Mouse (Mus musculus): ENCODE data around the gene Elp5. TPM values are rescaled to one million over a fixed set of nuclear protein-coding genes. Genes with fewer than 3 reads are reported as not detected.

Elp5 gene
- polyA plus RNA-seq, 1 experiment from 2014 or later: 154 TPM

DNA sequence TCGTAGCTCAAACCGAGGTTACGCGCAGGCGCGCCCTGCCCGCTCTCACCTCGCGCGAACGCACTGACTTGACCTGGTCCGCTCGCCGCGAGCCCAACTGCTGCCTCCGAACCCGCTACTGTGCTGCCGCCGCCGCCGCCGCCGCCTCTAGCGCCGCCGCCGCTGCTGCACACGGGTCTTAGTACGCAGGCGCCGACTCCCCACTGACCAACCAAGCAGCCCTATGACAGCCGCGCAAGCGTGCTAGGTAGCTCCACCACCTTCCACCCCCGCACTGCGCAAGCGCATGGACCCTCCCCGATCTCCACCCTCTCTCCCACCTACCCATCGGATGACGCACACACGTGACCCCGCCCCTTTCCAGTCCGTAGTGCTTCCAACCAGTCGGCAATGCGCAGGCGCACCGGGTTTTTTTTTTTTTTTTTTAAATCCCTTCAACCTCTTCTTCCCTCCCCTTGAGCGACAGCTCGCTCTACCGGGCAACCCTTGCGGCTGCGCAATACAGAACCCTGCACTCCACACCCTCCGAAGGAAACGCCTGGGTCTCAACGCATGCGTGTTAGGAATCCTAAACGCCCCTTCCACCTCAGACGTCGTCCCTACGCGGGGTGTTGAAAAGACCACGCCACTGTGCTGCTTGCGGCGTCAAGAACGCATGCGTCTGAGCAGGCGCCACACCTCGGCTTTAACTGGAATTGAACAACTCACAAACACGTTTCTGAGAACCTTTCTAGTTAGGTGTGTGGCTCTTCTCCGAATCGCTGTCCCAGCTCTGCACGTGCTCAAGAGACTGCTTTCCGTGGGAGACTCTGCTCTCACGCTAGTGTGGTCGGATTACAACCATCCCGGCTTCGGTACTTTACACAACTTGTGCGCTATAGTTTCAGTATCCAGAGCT is 61.0 kb downstream of the Elp5 start, which contains the start of gene Eif5a:
TSS of gene Eif5a (minus strand) at position 845 of the 898 bp plus-strand sequence.
- Histone ChIP-seq H3K9me3 (no peaks in the 10 kb centered on the region), H3K4me3 (peak within 1 kb of the TSS; percentile 89), H3K4me2 (peak within 1 kb of the TSS; percentile 98), H3K27me3 (no peaks in the 10 kb centered on the region), H3K27ac (peak within 1 kb of the TSS; percentile 95), H3K9ac (peak within 1 kb of the TSS; percentile 93), H3K36me3 (peaks cover 26% of the 10 kb centered on the region), H3K4me1 (replicated peaks) (peaks cover 28% of the 10 kb centered on the region)
- ATAC-seq (ENCODE audit: low FRiP score): peak; percentile 97
- WGBS: under 1% methylated on average over 78 of the region's 78 CpGs

GRCm38 (mm10) chr11:69920266-69921031 is 61.9 kb downstream of the Elp5 start:
- Histone ChIP-seq H3K27me3 (no peaks in the 10 kb centered on the region), H3K27ac (peak overlapping the region; percentile 95), H3K4me1 (replicated peaks) (peaks cover 36% of the 10 kb centered on the region), H3K4me2 (peak overlapping the region; percentile 98), H3K9ac (peak overlapping the region; percentile 93), H3K9me3 (no peaks in the 10 kb centered on the region), H3K36me3 (peaks cover 35% of the 10 kb centered on the region), H3K4me3 (peak overlapping the region; percentile 89)
- ATAC-seq (ENCODE audit: low FRiP score): peak; percentile 29
- WGBS: under 1% methylated on average over 51 of the region's 65 CpGs

- Histone ChIP-seq H3K9ac (peak overlapping the region; percentile 93), H3K4me1 (replicated peaks) (peaks cover 43% of the 10 kb centered on the region), H3K27ac (peak overlapping the region; percentile 95)
Observed at GRCm38 (mm10) chr11:69919661-69920265, 62.6 kb downstream of the Elp5 start.

GRCm38 (mm10) chr11:69919053-69919452 is 63.3 kb downstream of the Elp5 start:
- Histone ChIP-seq H3K36me3 (peaks cover 43% of the 10 kb centered on the region), H3K4me1 (replicated peaks) (peaks cover 49% of the 10 kb centered on the region), H3K4me3 (peak overlapping the region; percentile 89), H3K9me3 (no peaks in the 10 kb centered on the region), H3K27ac (no peak overlapping the region), H3K27me3 (no peaks in the 10 kb centered on the region), H3K9ac (peak overlapping the region; percentile 93), H3K4me2 (peak overlapping the region; percentile 98)
- no peak for ATAC-seq (ENCODE audit: low FRiP score)
- 87% methylated on average over 9 of the region's 9 CpGs for WGBS

More at GRCm38 (mm10) chr11:69919661-69920265, 62.6 kb downstream of the Elp5 start:
- Histone ChIP-seq H3K4me3 (peak overlapping the region; percentile 89), H3K4me2 (peak overlapping the region; percentile 98), H3K27me3 (no peaks in the 10 kb centered on the region), H3K36me3 (peaks cover 42% of the 10 kb centered on the region), H3K9me3 (no peaks in the 10 kb centered on the region)
- WGBS: 1% methylated on average over 17 of the region's 17 CpGs
- ATAC-seq (ENCODE audit: low FRiP score): no peak

MicroRNAs encoded within 50 kb of the gene (microRNA counts, 519-probe panel; counts per million panel counts)
- microRNA mmu-miR-324-3p (51.3 counts per million), microRNA mmu-miR-324-5p (3,897 counts per million, percentile 59 among the panel's probes with 10 or more counts)

Small RNA genes lying within 50 kb of the gene (microRNA-seq; reads per million reads assigned to microRNA genes)
- gene Gm44349 (not detected), gene Mir324 (3,397 reads per million, percentile 86 among the genes with 10 or more reads in this experiment)

Other genes with a start within 250 kb of the Elp5 start
- 18.8 and 20.4 TPM in 2 replicates for gene Polr2a, start 223.9 kb downstream of the Elp5 start, polyA plus RNA-seq (2015; fragmentation: Nextera tagmentation; extraction: Ambion mirVana)
- gene Slc35g3, start 220.5 kb downstream of the Elp5 start, polyA plus RNA-seq (2015; fragmentation: Nextera tagmentation; extraction: Ambion mirVana): 0.35 and 0.87 TPM in 2 replicates
- gene Zbtb4, start 216.6 kb downstream of the Elp5 start, polyA plus RNA-seq (2015; fragmentation: Nextera tagmentation; extraction: Ambion mirVana): 3.2 TPM in 2 replicates
- 1.5 and 2.6 TPM in 2 replicates for gene Chrnb1, start 186.6 kb downstream of the Elp5 start, polyA plus RNA-seq (2015; fragmentation: Nextera tagmentation; extraction: Ambion mirVana)
- 4.8 and 5.5 TPM in 2 replicates for gene Fgf11, start 180.7 kb downstream of the Elp5 start, polyA plus RNA-seq (2015; fragmentation: Nextera tagmentation; extraction: Ambion mirVana)
- 1.1 TPM in 2 replicates for gene Tmem102, start 176.9 kb downstream of the Elp5 start, polyA plus RNA-seq (2015; fragmentation: Nextera tagmentation; extraction: Ambion mirVana)
- not detected in 2 replicates for gene Gm39566, start 167.2 kb downstream of the Elp5 start, polyA plus RNA-seq (2015; fragmentation: Nextera tagmentation; extraction: Ambion mirVana)
- 0.10 TPM in 1 of 2 replicates, not detected in the other for gene Spem2, start 164.1 kb downstream of the Elp5 start, polyA plus RNA-seq (2015; fragmentation: Nextera tagmentation; extraction: Ambion mirVana)
- 0.70 and 0.81 TPM in 2 replicates for gene Spem1, start 160.3 kb downstream of the Elp5 start, polyA plus RNA-seq (2015; fragmentation: Nextera tagmentation; extraction: Ambion mirVana)
- gene Nlgn2, start 144.7 kb downstream of the Elp5 start, polyA plus RNA-seq (2015; fragmentation: Nextera tagmentation; extraction: Ambion mirVana): 21.4 and 22.0 TPM in 2 replicates
- gene Tmem256, start 144.0 kb downstream of the Elp5 start, polyA plus RNA-seq (2015; fragmentation: Nextera tagmentation; extraction: Ambion mirVana): 368 and 374 TPM in 2 replicates
- gene Plscr3, start 136.1 kb downstream of the Elp5 start, polyA plus RNA-seq (2015; fragmentation: Nextera tagmentation; extraction: Ambion mirVana): 51.7 and 53.7 TPM in 2 replicates
- 0.13 and 0.23 TPM in 2 replicates for gene Tnk1, start 123.8 kb downstream of the Elp5 start, polyA plus RNA-seq (2015; fragmentation: Nextera tagmentation; extraction: Ambion mirVana)
- gene Tmem95, start 104.5 kb downstream of the Elp5 start, polyA plus RNA-seq (2015; fragmentation: Nextera tagmentation; extraction: Ambion mirVana): not detected in 2 replicates
- gene Kctd11, start 101.1 kb downstream of the Elp5 start, polyA plus RNA-seq (2015; fragmentation: Nextera tagmentation; extraction: Ambion mirVana): 2.0 and 2.5 TPM in 2 replicates
- 0.17 and 0.52 TPM in 2 replicates for gene Acap1, start 87.0 kb downstream of the Elp5 start, polyA plus RNA-seq (2015; fragmentation: Nextera tagmentation; extraction: Ambion mirVana)
- gene 2810408A11Rik, start 81.5 kb downstream of the Elp5 start, polyA plus RNA-seq (2015; fragmentation: Nextera tagmentation; extraction: Ambion mirVana): 10.3 and 11.7 TPM in 2 replicates
- gene Neurl4, start 81.4 kb downstream of the Elp5 start, polyA plus RNA-seq (2015; fragmentation: Nextera tagmentation; extraction: Ambion mirVana): 18.8 and 22.6 TPM in 2 replicates
- 72.4 and 77.3 TPM in 2 replicates for gene Gps2, start 68.6 kb downstream of the Elp5 start, polyA plus RNA-seq (2015; fragmentation: Nextera tagmentation; extraction: Ambion mirVana)
- 1,129 and 1,134 TPM in 2 replicates for gene Eif5a, start 60.6 kb downstream of the Elp5 start, polyA plus RNA-seq (2015; fragmentation: Nextera tagmentation; extraction: Ambion mirVana)
- 4.0 and 7.1 TPM in 2 replicates for gene Ybx2, start 46.7 kb downstream of the Elp5 start, polyA plus RNA-seq (2015; fragmentation: Nextera tagmentation; extraction: Ambion mirVana)
- gene Slc2a4, start 34.3 kb downstream of the Elp5 start, polyA plus RNA-seq (2015; fragmentation: Nextera tagmentation; extraction: Ambion mirVana): 3.9 and 4.0 TPM in 2 replicates
- 0.38 and 0.87 TPM in 2 replicates for gene Cldn7, start 17.7 kb downstream of the Elp5 start, polyA plus RNA-seq (2015; fragmentation: Nextera tagmentation; extraction: Ambion mirVana)
- 22.4 and 22.7 TPM in 2 replicates for gene Ctdnep1, start 1.4 kb downstream of the Elp5 start, polyA plus RNA-seq (2015; fragmentation: Nextera tagmentation; extraction: Ambion mirVana)
- 670 and 709 TPM in 2 replicates for gene Gabarap, start 8.6 kb upstream of the Elp5 start, polyA plus RNA-seq (2015; fragmentation: Nextera tagmentation; extraction: Ambion mirVana)
- 72.9 and 74.8 TPM in 2 replicates for gene Phf23, start 13.3 kb upstream of the Elp5 start, polyA plus RNA-seq (2015; fragmentation: Nextera tagmentation; extraction: Ambion mirVana)
- gene Dvl2, start 18.1 kb upstream of the Elp5 start, polyA plus RNA-seq (2015; fragmentation: Nextera tagmentation; extraction: Ambion mirVana): 26.8 and 28.6 TPM in 2 replicates
- 56.9 and 59.4 TPM in 2 replicates for gene Acadvl, start 32.9 kb upstream of the Elp5 start, polyA plus RNA-seq (2015; fragmentation: Nextera tagmentation; extraction: Ambion mirVana)
- 28.1 TPM in 2 replicates for gene Dlg4, start 34.4 kb upstream of the Elp5 start, polyA plus RNA-seq (2015; fragmentation: Nextera tagmentation; extraction: Ambion mirVana)
- 1.5 and 1.7 TPM in 2 replicates for gene Asgr1, start 71.6 kb upstream of the Elp5 start, polyA plus RNA-seq (2015; fragmentation: Nextera tagmentation; extraction: Ambion mirVana)
- gene Asgr2, start 110.1 kb upstream of the Elp5 start, polyA plus RNA-seq (2015; fragmentation: Nextera tagmentation; extraction: Ambion mirVana): not detected in 2 replicates
- gene Mgl2, start 147.8 kb upstream of the Elp5 start, polyA plus RNA-seq (2015; fragmentation: Nextera tagmentation; extraction: Ambion mirVana): 0.88 and 0.95 TPM in 2 replicates
- gene Clec10a, start 173.7 kb upstream of the Elp5 start, polyA plus RNA-seq (2015; fragmentation: Nextera tagmentation; extraction: Ambion mirVana): 0.47 and 1.3 TPM in 2 replicates
- gene Slc16a11, start 230.2 kb upstream of the Elp5 start, polyA plus RNA-seq (2015; fragmentation: Nextera tagmentation; extraction: Ambion mirVana): 3.1 and 4.6 TPM in 2 replicates
- 16.1 and 18.1 TPM in 2 replicates for gene Slc16a13, start 238.5 kb upstream of the Elp5 start, polyA plus RNA-seq (2015; fragmentation: Nextera tagmentation; extraction: Ambion mirVana)
- 5.0 and 5.5 TPM in 2 replicates for gene Bcl6b, start 247.3 kb upstream of the Elp5 start, polyA plus RNA-seq (2015; fragmentation: Nextera tagmentation; extraction: Ambion mirVana)

Measured in hindbrain, embryonic 13.5 days (tissue).